Mouse (Mus musculus) retina, postnatal 7 days (tissue): ENCODE measurements around the gene Ccdc62.

Source experiments
- DNase-seq: peaks from one replicate; pipeline ENCODE4 v3.0.0-alpha.2; 2012; ENCODE audit warnings: low read depth, low spot score

Gene Ccdc62

GRCm38 (mm10) chr5:123979221-123979979 lies 48.9 kb downstream of the Ccdc62 start:
- no peak for DNase-seq

GRCm38 (mm10) chr5:123979980-123980369 lies 49.5 kb downstream of the Ccdc62 start:
- no peak for DNase-seq

- DNase-seq, result no peak
Observed at GRCm38 (mm10) chr5:123980521-123981249, 50.2 kb downstream of the Ccdc62 start.

GRCm38 (mm10) chr5:123981250-123981554 lies 50.7 kb downstream of the Ccdc62 start:
- DNase-seq, result no peak

- DNase-seq, result no peak
Observed at GRCm38 (mm10) chr5:123982838-123983237, 52.4 kb downstream of the Ccdc62 start.

- DNase-seq, result no peak
Observed at GRCm38 (mm10) chr5:123985434-123985833, 55.0 kb downstream of the Ccdc62 start.

- DNase-seq, result no peak
Observed at GRCm38 (mm10) chr5:123986925-123987324, 56.4 kb downstream of the Ccdc62 start.

GRCm38 (mm10) chr5:123987511-123987910 lies 57.0 kb downstream of the Ccdc62 start:
- DNase-seq, result no peak

- no peak for DNase-seq
Observed at GRCm38 (mm10) chr5:123989941-123990885, 59.7 kb downstream of the Ccdc62 start.

- no peak for DNase-seq
Observed at GRCm38 (mm10) chr5:123991321-123991720, 60.8 kb downstream of the Ccdc62 start.

- no peak for DNase-seq
Observed at GRCm38 (mm10) chr5:123992193-123992637, 61.7 kb downstream of the Ccdc62 start.

- peak; percentile 71 for DNase-seq
Observed at GRCm38 (mm10) chr5:123992794-123993193, 62.3 kb downstream of the Ccdc62 start.

GRCm38 (mm10) chr5:123993263-123994036 lies 63.0 kb downstream of the Ccdc62 start:
- peak; percentile 38 for DNase-seq

- DNase-seq, result no peak
Observed at GRCm38 (mm10) chr5:123994468-123994867, 64.0 kb downstream of the Ccdc62 start.

GRCm38 (mm10) chr5:123995388-123995787 lies 64.9 kb downstream of the Ccdc62 start:
- no peak for DNase-seq

- DNase-seq, result no peak
Observed at GRCm38 (mm10) chr5:123996194-123996593, 65.7 kb downstream of the Ccdc62 start.

GRCm38 (mm10) chr5:123996695-123997094 lies 66.2 kb downstream of the Ccdc62 start:
- no peak for DNase-seq

- no peak for DNase-seq
Observed at GRCm38 (mm10) chr5:123997211-123997751, 66.8 kb downstream of the Ccdc62 start.

GRCm38 (mm10) chr5:123997811-123998210 lies 67.3 kb downstream of the Ccdc62 start:
- DNase-seq, result no peak

GRCm38 (mm10) chr5:123998370-123998769 lies 67.9 kb downstream of the Ccdc62 start:
- no peak for DNase-seq

- peak; percentile 88 for DNase-seq
Observed at GRCm38 (mm10) chr5:124000824-124001223, 70.3 kb downstream of the Ccdc62 start.
